Mouse (Mus musculus): ENCODE results near the gene Mast4. TPM values are rescaled to one million over a fixed set of nuclear protein-coding genes. Genes with fewer than 3 reads are reported as not detected.

Gene Mast4
- polyA plus RNA-seq, 1 experiment, result 2.8 TPM

DNA sequence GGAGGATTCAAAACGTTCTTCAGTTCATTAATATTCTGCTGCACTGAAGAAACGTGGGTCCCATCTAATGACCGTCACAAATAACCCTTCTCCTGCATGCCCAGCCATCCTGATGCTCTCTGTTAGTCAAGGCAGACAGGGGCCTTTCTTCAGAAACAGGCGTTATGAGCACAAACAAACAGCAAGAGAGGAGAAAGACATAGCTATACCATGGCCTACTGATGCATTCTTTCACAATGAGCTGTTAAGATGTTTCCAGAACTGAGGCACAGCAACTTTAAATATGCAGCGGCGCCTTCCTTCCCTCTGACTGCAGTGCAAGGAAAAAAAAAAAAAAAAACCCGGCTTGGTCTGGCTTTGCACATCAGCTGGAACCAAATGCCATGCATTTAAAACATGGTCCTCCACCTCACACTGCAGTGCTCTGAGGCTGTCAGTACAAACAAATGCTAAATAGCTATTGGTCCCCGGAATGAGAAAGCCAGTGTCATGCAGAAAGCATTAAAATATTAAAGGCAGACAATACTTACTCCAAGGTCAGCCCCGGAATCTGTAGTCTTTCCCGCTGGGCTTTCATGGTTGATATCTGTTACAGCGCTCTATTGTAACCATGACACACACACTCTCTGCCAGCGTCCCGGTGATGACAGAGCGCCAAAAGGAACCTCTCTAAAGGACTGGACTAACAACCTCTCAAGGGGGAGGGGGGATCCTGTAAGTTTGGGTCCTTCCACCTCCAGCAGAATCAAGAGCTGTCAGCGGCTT, 376.6 kb downstream of the Mast4 start:
- WGBS, result 11% methylated on average over 15 of the region's 15 CpGs
- DNase-seq (ENCODE audit: low read depth, low spot score), result no peak

DNA sequence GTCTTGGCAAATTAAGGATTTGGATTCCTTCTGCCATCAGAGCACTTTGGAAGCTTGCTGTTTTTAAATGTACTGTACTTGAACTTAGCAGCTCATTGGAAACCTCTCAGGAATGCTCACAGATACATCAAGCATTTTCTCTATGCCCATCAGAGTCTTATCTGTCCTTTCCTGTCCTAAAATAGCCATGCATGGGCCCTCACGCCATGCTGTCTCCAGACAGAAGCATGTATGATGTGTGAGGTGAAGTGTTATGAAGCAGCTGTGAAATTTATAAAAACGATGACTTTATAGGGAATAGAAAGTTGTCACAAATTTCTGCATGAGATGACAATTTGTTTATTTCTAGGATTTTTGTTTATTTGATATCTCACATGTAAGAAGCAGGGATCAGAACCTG, 378.8 kb downstream of the Mast4 start:
- DNase-seq (ENCODE audit: low read depth, low spot score), result no peak
- WGBS, result 87% methylated on average over 2 of the region's 2 CpGs

DNA sequence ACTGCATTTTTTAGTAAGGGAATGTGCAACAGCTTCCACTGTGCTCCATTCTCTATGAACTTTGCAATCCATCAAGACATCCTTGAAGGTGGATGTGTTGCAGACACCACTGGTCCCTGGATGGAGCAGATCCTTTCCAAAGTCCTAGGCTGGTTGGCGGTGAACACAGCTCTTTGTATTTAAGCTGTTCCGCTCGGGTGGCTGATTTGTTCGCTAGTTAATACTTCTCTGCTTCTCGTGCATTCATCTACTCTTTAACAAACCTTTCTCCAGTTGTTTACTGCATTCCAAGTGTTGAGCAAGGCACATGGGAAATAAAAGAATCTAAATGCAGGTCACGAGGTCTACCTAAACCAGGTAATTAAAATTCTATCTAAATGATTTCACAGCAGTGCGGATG, 384.5 kb downstream of the Mast4 start:
- WGBS, result 80% methylated on average over 7 of the region's 7 CpGs
- DNase-seq (ENCODE audit: low read depth, low spot score), result no peak

DNA sequence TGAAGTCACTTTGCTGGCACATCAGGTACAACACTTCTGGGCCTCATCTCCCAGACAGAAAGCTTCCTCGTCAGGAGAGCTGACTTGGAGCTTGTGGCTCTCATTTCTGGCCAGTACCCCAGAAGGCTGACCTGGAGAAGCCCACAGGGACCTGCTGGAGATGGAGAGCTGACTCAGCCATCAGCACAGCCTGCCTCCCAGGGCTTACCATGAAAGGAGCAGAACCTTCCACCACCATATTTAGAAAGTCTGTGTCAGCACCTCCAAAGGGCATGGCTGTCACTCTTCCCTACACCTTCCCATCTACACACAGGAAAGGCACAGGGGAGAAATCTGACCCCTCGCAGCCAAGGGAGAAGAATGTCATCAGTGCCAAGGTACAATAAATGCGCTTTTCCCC, 385.3 kb downstream of the Mast4 start:
- no peak for DNase-seq (ENCODE audit: low read depth, low spot score)
- WGBS, result 82% methylated on average over 3 of the region's 3 CpGs

DNA sequence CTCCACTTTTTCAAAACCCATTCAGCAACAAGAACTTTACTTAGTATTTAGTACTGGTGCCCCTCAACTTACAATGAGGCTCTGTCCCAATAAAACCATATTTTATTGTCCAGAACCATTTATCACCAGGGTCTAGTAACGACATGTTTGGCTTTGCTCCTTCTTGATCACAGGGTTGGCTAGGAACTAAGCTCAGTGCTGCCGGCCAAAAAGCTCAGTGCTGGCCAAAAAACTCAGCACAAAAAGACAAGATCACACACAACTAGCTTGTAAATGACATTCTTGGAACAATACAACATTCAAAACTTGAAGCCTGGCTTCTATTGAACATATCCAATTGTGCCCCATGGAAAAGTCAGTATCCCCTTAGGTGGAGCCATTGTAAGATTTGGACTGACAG, 386.8 kb downstream of the Mast4 start:
- 34% methylated on average over 2 of the region's 2 CpGs for WGBS
- DNase-seq (ENCODE audit: low read depth, low spot score), result no peak

DNA sequence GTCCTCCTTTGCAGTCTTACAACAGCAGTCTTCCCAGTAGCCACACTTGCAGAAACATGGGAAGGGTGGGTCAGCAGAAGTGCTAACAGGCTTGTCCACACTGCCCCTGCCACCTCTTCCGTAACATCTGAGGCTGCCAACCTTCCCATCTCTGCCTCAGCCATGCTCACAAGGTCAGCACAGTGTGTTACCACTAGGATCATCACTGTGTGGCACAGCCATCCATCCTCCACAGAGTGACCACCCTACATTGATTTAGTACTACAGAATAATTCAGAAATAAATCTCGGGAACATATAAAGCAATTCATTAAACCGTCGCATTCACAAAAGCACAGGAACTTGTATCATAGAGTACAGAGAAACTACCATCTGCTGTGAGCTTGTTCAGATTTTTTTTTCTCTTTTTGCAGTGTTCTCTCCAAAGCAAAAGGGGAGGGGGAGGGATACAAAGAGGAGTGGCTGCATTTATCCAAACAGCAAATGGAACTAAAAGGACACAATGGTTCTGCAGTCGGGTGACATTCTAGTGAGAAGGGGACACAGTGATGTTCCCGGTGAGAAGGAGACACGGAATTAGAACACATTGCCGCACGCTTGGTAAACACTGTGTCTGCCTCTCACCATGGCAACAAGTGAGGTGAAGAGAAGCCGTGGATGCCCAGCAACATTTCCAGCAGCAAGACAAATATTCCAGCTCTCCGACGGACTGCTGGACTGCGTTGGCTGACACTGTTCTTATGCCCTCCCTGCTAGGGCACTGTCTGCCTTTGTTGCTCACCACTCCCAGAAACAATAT, 388.1 kb downstream of the Mast4 start:
- DNase-seq (ENCODE audit: low read depth, low spot score), result no peak
- 68% methylated on average over 13 of the region's 13 CpGs for WGBS

DNA sequence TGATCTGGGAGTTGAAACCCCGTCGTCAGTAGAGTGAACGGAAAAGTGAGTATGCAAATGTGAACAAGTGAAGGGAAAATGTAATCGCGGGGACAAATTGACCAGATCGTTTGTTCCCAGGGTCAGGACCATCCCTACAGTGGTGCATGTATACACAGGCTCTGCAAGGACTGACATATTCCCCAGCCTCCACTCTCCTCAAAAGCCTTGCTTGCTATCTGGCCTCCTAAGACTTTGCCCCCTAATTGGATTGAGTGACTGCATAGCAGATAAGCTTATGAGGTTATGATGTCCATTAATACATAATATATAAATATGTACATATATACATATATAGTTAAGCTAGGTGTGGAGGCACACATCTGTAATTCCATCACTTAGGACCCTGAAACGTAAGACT, 388.8 kb downstream of the Mast4 start:
- no peak for DNase-seq (ENCODE audit: low read depth, low spot score)
- WGBS, result 83% methylated on average over 7 of the region's 7 CpGs

DNA sequence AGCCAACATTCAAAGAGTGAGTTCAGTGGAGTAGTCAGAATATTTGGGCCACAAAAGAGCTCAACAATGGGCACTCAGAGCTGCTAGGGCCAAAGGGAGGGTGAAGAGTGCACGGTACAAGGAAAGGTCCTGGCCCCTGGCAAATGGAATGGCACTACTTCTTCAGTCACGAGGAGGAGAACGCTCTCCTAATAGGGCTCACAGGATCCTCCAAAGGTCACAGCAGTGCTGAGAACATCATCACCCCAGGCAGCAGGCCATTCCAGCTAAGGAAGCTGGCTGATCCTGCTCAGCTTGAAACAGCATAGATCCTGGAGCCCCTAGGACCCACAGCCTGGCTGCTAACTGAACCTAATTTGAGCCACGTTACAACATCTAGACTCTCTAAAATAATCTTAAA, 389.8 kb downstream of the Mast4 start:
- no peak for DNase-seq (ENCODE audit: low read depth, low spot score)
- 82% methylated on average over 4 of the region's 4 CpGs for WGBS

DNA sequence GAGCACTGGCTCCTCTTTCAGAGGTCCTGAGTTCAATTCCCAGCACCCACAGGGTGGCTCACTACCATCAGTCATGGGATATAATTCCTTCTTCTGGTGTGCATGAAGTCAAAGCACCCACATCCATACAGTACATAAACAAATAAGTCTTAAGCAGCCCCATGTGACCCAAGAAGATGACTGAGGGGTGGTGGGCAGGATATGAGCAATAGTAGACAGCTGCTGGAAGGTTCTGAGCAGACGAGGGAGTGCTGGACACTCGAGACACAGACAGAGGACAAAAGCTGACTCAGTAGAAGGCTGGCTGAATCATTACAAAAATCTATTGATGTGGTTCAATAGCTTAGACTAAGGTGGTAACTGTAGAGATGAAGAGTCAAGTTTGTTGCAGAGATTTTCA, 391.7 kb downstream of the Mast4 start:
- WGBS, result 68% methylated on average over 2 of the region's 2 CpGs
- no peak for DNase-seq (ENCODE audit: low read depth, low spot score)

DNA sequence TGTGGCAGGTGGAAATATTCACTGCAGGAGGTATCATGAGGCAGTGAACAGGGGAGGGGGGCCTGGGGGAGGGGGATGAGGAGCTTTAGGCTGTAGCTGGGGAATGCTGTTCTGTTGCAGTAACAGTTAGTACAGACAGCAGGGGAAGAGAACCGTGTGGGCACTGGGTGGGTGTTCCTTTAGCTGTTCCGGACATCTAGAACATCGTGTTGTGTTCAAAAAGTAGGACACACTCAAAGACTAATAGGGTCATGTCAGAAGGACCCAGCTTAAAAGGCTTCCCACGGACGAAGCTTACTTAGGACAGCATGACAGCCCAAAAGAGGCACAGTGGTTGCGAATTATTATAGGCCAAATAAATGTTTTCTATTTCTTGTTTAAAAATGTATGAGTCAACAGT, 393.8 kb downstream of the Mast4 start:
- 82% methylated on average over 6 of the region's 6 CpGs for WGBS
- DNase-seq (ENCODE audit: low read depth, low spot score), result no peak

DNA sequence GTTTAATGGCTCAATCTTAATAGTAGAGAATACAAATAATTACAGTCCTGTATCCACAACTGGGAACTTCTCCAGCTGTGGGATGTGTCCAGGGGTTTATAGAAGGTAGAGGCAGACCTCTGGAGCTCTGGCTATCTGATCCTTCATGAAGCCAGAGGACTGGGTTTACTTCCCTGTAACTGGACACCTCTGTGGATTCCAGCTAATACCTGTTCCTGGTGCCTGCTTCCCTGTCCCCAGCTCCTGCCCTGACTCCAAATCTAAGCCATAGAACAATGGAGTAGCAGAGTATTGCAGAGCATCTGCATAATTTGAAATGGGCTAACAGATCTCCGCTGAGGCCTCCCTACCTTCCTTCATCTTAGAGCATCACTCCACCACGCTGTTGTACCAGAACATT, 398.1 kb downstream of the Mast4 start:
- 95% methylated on average over 2 of the region's 2 CpGs for WGBS
- no peak for DNase-seq (ENCODE audit: low read depth, low spot score)

DNA sequence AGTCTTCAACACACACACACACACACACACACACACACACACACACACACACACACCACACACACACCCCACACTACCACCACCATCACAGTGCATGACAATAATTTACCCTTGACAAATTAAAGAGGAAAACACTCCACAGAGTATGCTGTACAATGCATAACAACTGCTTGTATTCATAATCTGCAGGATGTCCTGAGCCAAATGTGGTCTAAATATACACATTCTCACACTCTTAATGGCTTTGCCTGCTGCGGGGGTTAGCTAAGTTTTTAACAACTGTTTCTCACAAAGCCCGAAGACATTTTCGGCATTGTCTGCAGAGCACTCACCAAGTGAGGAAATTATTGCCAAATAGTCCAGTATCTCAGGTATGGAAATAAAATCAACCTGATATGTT, 398.5 kb downstream of the Mast4 start:
- 61% methylated on average over 3 of the region's 3 CpGs for WGBS
- DNase-seq (ENCODE audit: low read depth, low spot score), result no peak

DNA sequence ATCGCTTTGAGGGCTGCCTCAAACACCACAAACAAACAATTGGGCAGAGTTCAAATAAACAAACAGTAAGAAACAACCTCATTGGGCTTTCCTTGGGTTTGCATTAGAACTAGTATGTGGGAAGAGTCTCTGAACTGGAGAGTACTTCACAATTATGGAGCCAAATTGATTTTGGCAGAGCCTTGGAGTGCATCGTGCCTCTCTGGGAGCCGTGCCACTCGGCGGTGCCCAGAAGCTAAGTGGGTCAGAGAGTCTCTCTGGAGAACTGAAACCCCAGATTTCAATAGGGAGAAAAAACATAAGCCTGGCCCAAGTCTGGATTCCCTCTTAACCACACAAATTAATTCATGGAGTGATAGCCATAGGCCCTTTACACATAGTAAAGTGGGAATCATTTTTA, 400.6 kb downstream of the Mast4 start:
- DNase-seq (ENCODE audit: low read depth, low spot score), result no peak
- WGBS, result 86% methylated on average over 5 of the region's 5 CpGs

DNA sequence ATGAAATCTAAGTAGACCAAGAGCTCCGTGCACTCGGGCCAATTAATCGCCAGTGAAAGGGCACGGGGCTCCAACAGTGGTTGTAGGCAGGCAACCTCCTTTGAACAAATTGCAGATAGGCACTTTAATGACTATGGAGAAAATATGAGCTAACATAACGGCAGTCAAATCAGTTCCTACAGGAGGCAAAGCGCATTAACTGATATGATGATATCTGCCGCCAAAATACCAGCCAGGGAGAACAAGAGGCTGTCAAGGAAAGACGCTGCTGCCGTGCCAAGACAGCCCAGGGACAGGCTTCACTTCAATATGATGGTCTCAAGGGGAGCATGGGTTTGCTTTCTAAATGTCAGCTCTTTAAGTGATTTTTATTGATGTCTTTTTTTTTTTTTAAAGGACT, 401.9 kb downstream of the Mast4 start:
- DNase-seq (ENCODE audit: low read depth, low spot score), result no peak
- WGBS, result 84% methylated on average over 9 of the region's 9 CpGs

DNA sequence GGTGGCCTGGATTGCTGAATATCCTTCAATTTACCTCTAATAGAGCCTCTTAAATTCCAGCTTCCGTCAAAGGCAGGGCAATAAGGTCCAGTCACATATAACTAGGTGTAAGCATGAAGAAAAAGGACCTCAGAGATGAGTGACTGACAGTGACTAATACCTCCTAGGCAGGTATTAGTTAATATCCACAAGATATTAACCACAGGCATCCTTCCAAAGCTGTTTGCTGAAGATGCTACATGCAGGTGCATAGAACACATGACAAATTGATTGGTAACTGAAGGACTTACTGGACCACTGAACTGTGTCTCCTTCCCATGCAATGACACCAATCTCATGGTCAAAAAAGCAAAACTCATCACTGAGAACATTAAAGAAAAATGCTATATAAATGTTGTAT, 402.3 kb downstream of the Mast4 start:
- WGBS, result 95% methylated on average over 1 of the region's 1 CpGs
- DNase-seq (ENCODE audit: low read depth, low spot score), result no peak

DNA sequence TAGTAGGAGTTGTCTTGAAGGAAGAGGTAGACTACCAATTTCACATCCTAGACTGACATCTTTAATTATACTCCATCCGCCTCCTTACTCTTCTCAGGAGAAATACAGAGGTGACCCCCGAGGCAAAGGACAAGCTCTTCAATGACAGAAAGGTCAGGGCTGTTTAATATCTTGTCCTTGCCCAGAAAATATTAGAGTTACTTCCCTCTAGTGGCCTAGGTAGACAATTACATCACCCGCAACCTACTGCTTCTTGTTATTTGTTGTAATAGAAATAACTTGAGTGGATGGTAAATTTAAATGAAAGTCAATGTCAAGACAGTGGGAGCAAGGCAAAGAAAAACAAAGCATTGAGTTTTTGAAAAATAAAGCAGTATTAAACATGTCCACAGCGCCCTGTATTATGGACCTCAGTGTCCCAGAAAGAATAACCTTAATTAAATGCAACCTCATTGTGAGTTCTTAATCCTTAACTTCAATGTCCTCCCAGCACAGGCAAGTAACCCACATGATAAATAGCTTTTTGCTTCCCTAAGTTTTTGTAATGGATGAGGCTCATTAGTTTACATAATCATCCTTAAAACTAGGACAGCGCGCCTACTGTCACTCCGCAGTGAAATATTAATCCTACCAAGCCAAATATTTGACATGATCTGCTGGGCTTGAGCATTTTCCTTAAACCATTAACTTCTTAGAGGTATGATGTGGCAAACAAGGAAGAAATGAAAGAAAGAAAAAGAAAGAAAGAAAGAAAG, 408.3 kb downstream of the Mast4 start:
- DNase-seq (ENCODE audit: low read depth, low spot score), result no peak
- 83% methylated on average over 7 of the region's 7 CpGs for WGBS

DNA sequence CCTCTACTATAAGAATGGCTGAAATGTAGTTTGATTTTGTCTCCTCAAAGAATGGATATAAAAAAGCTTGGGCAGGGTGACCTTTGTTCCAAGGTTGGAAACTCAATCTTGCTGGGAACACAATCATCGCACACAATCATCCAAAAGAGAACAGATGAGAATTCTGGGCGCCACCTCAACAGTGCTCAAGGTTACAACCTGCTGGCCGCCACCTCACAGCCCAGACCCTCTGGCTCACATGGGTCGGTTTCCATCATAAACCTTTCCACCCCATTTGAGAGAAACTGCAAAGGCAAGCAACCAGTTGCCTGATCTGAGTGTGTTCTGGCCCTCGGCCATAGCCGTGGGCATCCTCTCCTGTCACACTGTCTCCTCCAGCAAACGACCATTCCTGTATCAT, 414.6 kb downstream of the Mast4 start:
- DNase-seq (ENCODE audit: low read depth, low spot score), result no peak
- 89% methylated on average over 7 of the region's 7 CpGs for WGBS

DNA sequence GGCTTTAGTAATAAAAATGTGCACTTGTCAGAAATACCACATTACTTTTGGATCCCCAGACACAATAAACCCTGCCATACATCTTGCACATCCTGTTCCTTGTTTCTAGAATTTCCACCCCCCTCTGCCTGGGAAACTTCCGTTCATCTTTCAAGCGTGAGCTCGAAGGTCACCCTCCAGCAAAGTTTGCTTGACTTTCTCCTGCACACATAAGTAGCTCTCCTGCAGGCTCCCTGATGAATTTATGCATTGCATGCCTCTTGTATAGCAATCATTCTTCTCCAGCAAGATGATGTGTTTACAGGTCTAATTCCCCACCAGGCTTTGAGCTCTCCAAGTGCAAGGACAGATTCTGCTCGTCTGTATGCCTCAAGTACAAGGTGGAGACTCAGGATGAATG, 415.7 kb downstream of the Mast4 start:
- no peak for DNase-seq (ENCODE audit: low read depth, low spot score)
- WGBS, result 28% methylated on average over 4 of the region's 4 CpGs

DNA sequence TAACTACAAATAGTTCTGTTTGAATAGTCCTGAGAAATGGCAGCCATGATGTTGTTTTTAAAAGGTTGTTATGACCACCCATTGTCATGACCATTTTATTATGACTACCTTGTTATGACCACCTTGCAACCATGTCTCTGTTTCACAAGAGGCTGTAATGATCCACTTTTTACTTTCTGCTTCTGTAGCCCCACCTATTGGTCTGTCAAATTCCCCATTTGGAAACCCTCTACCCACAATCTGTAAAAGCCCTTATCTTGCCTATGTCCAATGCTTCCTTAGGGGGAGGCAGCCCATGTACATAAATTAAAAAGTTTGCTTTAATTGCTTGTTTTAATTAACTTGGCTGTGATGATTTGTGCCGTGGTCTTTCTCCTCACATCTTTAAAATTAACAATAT, 419.0 kb downstream of the Mast4 start:
- no peak for DNase-seq (ENCODE audit: low read depth, low spot score)
- 75% methylated on average over 1 of the region's 1 CpGs for WGBS

DNA sequence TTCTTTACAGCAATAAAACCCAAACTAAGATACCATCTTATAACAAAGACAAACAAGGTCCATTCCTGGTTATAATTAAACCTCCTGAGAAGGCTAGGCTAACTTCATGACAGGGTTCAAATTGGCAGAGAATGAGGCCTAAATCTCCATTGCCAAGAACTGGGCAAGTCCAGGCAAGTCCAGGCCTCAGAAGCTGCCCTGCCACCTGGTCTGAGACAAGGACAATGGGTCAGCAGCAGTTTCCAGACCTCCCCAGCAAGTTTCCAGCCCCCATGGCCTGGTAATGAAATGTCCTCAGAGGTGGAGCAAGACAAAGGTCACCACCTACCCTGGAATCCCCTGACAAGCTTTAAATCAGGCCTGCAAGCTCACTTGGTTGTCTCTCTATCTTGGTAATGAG, 419.5 kb downstream of the Mast4 start:
- DNase-seq (ENCODE audit: low read depth, low spot score), result no peak

DNA sequence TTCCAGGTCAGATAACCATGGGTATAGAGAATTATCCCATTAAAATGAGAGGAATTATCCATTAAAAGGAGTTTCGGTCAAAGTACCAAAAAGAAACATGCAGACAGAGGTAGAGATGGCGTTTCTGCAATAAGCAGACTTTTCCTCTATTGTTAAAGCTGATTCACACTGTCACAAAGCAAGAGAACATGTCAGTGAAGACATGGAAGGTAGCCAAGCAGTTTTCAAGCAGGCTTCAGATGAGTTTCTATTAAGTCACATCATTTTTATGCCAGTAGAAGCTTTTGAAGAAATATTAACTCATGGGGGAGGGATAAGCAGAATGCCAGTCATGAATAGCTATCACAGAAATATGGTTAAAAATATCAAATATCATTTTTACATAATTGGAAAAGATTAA, 420.4 kb downstream of the Mast4 start:
- WGBS, result 84% methylated on average over 2 of the region's 2 CpGs
- DNase-seq (ENCODE audit: low read depth, low spot score), result no peak

All from large intestine, adult 2 months (tissue).